Mouse (Mus musculus) monocyte, adult 5-6 weeks (primary cell): Measurements from ENCODE around the gene Apoa1. TPM values are rescaled to one million over a fixed set of nuclear protein-coding genes. Genes with fewer than 3 reads are reported as not detected.

ENCODE experiments used
- ATAC-seq: fragments of 153-309, 156-312 bp; replicated peaks from 2 replicates; pipeline ENCODE4 v1.8.0; 2017; ENCODE audit warnings: mild to moderate bottlenecking; ENCODE audit not compliant: low TSS enrichment, insufficient number of reproducible peaks, severe bottlenecking, poor library complexity, low FRiP score
- total RNA-seq: library from RNA; stranded (forward); fragments of 200-1000, 200-491, 200-594 nt; gene quantifications from 3 replicates; pipeline ENCODE4 v1.2.3, GENCODE M21; 2017

The Apoa1 gene
- total RNA-seq, 1 experiment from 2014 or later, result not detected

GRCm38 (mm10) chr9:46243584-46243983, 15.2 kb downstream of the Apoa1 start:
- no peak for ATAC-seq

GRCm38 (mm10) chr9:46246752-46247324, 18.5 kb downstream of the Apoa1 start:
- peak; percentile 60; the same call in 1 of the 2 replicates for ATAC-seq

- no peak for ATAC-seq
Observed at GRCm38 (mm10) chr9:46256177-46256576, 27.8 kb downstream of the Apoa1 start.

GRCm38 (mm10) chr9:46256658-46257385, 28.4 kb downstream of the Apoa1 start:
- ATAC-seq, result 0 out of 2 replicates have a peak, but pooled peaks have one; percentile 27

- ATAC-seq, result no peak
Observed at GRCm38 (mm10) chr9:46257546-46257945, 29.2 kb downstream of the Apoa1 start.

- ATAC-seq, result no peak
Observed at GRCm38 (mm10) chr9:46259111-46259510, 30.7 kb downstream of the Apoa1 start.

- ATAC-seq, result no peak
Observed at GRCm38 (mm10) chr9:46261131-46261530, 32.8 kb downstream of the Apoa1 start.

- no peak for ATAC-seq
Observed at GRCm38 (mm10) chr9:46268343-46268873, 40.0 kb downstream of the Apoa1 start, which contains the start of gene Apoa5. TSS of gene Apoa5 (plus strand) at chr9:46268633.

GRCm38 (mm10) chr9:46269125-46269524, 40.7 kb downstream of the Apoa1 start:
- ATAC-seq, result no peak

- no peak for ATAC-seq
Observed at GRCm38 (mm10) chr9:46270782-46271181, 42.4 kb downstream of the Apoa1 start.

GRCm38 (mm10) chr9:46272070-46272469, 43.7 kb downstream of the Apoa1 start:
- ATAC-seq, result no peak

- peak; percentile 92 for ATAC-seq
Observed at GRCm38 (mm10) chr9:46272677-46273454, 44.5 kb downstream of the Apoa1 start, which contains the start of gene Zpr1. TSS of gene Zpr1 (plus strand) at chr9:46273064.

GRCm38 (mm10) chr9:46274494-46274893, 46.1 kb downstream of the Apoa1 start:
- no peak for ATAC-seq

Other genes starting within 250 kb of the Apoa1 start
- gene Pafah1b2, start 215.9 kb upstream of the Apoa1 start, total RNA-seq, result 67.4 to 83.6 TPM (median 77.9 TPM) in 3 replicates
- 8.8 to 21.7 TPM (median 11.0 TPM) in 3 replicates for gene Sik3, start 215.8 kb upstream of the Apoa1 start, total RNA-seq
- not detected in 3 replicates for gene Apoc3, start 7.1 kb downstream of the Apoa1 start, total RNA-seq
- not detected in 3 replicates for gene Apoa4, start 12.1 kb downstream of the Apoa1 start, total RNA-seq
- not detected in 3 replicates for gene Apoa5, start 40.1 kb downstream of the Apoa1 start, total RNA-seq
- gene Zpr1, start 44.5 kb downstream of the Apoa1 start, total RNA-seq, result 29.9 to 42.5 TPM (median 32.2 TPM) in 3 replicates
- 17.8 to 28.9 TPM (median 25.2 TPM) in 3 replicates for gene Bud13, start 54.4 kb downstream of the Apoa1 start, total RNA-seq
- gene 4931429L15Rik, start 91.4 kb downstream of the Apoa1 start, total RNA-seq, result not detected in 3 replicates